Mouse (Mus musculus): ENCODE results near the gene Brf1. TPM values are rescaled to one million over a fixed set of nuclear protein-coding genes. Genes with fewer than 3 reads are reported as not detected.

Brf1 gene
- polyA plus RNA-seq, 1 experiment: 24.7 TPM

DNA sequence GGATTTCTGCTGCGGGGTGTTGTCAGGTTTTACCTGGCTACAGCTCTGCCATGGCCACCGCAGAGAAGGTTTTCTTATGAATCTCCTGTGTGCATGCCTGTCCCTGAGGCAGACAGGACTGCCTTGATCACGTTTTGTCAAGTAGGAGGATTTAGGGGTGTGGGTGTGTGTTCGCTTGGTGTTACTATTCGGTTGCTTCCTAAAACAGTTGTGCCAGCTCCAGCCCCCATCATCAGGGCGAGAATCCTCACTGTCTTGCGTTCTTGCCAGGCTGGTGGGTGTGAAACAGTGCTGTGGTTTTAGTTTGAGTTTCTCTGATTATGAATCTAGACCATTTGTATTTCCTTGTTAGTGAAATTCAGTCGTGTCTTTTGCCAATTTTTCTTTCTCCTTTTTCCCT is 16.5 kb upstream of the Brf1 start:
- Histone ChIP-seq H3K27ac (ENCODE audit: insufficient read depth, low read length) (no peak overlapping the region), H3K4me1 (ENCODE audit: control insufficient read depth, insufficient read depth, low read length) (no peaks in the 10 kb centered on the region), H3K27me3 (ENCODE audit: control insufficient read depth, insufficient read depth, low read length, poor library complexity, severe bottlenecking) (no peaks in the 10 kb centered on the region), H3K9me3 (replicated peaks; ENCODE audit: control insufficient read depth, insufficient read depth, low read length, poor library complexity, severe bottlenecking) (no peaks in the 10 kb centered on the region), H3K4me3 (ENCODE audit: low read depth, low read length) (no peak overlapping the region), H3K9ac (ENCODE audit: low read depth, poor library complexity, severe bottlenecking) (no peak overlapping the region), H3K36me3 (ENCODE audit: control insufficient read depth, insufficient read depth, low read length, poor library complexity, severe bottlenecking) (no peaks in the 10 kb centered on the region)
- no peak for TF ChIP-seq CTCF (IDR thresholded peaks at IDR 0.05; ENCODE audit: low read depth, low read length)
- TF ChIP-seq POLR2A (IDR thresholded peaks at IDR 0.05; ENCODE audit: insufficient read depth, low read length): no peak
- TF ChIP-seq EP300 (IDR thresholded peaks at IDR 0.05; ENCODE audit: insufficient read depth, low read depth, low read length): no peak

DNA sequence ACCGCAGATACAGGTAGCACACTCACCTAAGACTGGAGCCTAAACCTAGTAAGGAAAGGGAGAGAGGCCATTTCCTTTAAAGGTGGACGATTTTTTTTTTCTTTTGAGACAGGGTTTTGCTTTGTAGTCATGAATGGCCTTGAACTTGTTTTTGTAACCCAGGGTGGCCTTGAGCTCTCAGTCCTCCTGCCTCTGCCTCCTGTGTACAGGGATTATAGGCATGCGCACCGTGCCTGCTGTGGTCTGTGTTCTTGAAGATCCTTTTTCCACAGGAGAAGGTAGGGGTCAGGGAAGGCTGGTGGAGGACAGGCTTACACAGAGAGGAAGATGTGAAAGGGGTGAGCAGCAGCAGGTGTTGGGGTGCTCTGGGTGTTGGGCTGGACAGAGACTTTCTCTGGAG is 15.5 kb upstream of the Brf1 start:
- Histone ChIP-seq H3K4me1 (ENCODE audit: control insufficient read depth, insufficient read depth, low read length) (no peaks in the 10 kb centered on the region), H3K27me3 (ENCODE audit: control insufficient read depth, insufficient read depth, low read length, poor library complexity, severe bottlenecking) (no peaks in the 10 kb centered on the region), H3K9ac (ENCODE audit: low read depth, poor library complexity, severe bottlenecking) (no peak overlapping the region), H3K27ac (ENCODE audit: insufficient read depth, low read length) (no peak overlapping the region), H3K9me3 (replicated peaks; ENCODE audit: control insufficient read depth, insufficient read depth, low read length, poor library complexity, severe bottlenecking) (no peaks in the 10 kb centered on the region), H3K36me3 (ENCODE audit: control insufficient read depth, insufficient read depth, low read length, poor library complexity, severe bottlenecking) (no peaks in the 10 kb centered on the region), H3K4me3 (ENCODE audit: low read depth, low read length) (no peak overlapping the region)
- no peak for TF ChIP-seq POLR2A (IDR thresholded peaks at IDR 0.05; ENCODE audit: insufficient read depth, low read length)
- no peak for TF ChIP-seq EP300 (IDR thresholded peaks at IDR 0.05; ENCODE audit: insufficient read depth, low read depth, low read length)
- TF ChIP-seq CTCF (IDR thresholded peaks at IDR 0.05; ENCODE audit: low read depth, low read length): no peak

DNA sequence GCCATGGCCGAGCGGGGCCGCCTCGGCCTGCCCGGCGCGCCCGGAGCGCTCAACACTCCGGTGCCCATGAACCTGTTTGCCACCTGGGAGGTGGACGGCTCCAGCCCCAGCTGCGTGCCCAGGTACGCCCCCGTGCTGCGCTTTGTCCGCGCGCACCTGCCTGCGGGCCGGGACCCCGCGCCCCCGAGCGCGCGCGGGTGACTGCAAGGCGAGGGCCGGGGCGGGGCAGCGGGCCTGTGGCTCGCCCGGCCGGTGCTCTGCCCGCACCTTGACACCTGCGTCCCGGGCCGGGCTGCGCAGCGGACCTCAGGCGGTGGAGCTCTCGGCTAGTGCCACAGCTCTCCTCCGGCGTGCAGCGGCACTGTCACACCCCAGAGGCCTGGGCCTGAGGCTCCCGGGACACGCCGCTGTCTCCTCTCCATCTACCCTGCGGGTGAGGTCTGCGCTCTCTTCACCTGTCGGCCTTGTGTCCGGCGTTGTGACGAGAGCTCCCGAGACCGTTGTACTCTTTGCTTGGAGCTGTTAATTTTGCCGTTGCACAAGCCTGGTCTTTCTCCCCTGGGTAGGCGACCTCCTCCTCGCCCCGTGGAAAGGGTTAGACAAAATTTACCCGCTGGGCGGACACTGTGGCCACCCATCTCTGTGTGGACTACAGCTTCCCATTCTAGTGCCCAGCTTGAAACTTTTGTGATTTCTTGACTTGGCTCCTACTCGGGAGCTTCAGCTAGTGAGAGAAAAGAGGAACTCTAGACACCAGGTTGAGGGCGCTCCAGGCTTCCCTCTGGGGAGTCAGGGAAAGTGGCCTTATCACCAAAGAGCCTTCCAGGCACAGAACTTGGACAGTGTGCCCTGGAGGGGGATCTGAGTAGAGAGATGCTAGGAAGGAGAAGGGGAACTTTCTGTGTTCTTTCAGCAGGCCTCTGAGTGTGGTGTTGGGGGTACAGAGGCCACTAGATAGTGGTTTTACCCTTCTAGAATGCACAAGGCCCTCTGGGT is 14.4 kb upstream of the Brf1 start:
- no peaks in the 10 kb centered on the region for H3K27me3 ChIP-seq (ENCODE audit: control insufficient read depth, insufficient read depth, low read length, poor library complexity, severe bottlenecking)
- H3K4me1 ChIP-seq (ENCODE audit: control insufficient read depth, insufficient read depth, low read length): no peaks in the 10 kb centered on the region
- peak overlapping the region; percentile 72 for H3K9ac ChIP-seq (ENCODE audit: low read depth, poor library complexity, severe bottlenecking)
- H3K27ac ChIP-seq (ENCODE audit: insufficient read depth, low read length): no peak overlapping the region
- no peaks in the 10 kb centered on the region for H3K36me3 ChIP-seq (ENCODE audit: control insufficient read depth, insufficient read depth, low read length, poor library complexity, severe bottlenecking)
- no peak for TF ChIP-seq EP300 (IDR thresholded peaks at IDR 0.05; ENCODE audit: insufficient read depth, low read depth, low read length)
- no peak for TF ChIP-seq POLR2A (IDR thresholded peaks at IDR 0.05; ENCODE audit: insufficient read depth, low read length)
- TF ChIP-seq CTCF (IDR thresholded peaks at IDR 0.05; ENCODE audit: low read depth, low read length): no peak
- peak overlapping the region; percentile 68 for H3K4me3 ChIP-seq (ENCODE audit: low read depth, low read length)
- H3K9me3 ChIP-seq (replicated peaks; ENCODE audit: control insufficient read depth, insufficient read depth, low read length, poor library complexity, severe bottlenecking): no peaks in the 10 kb centered on the region

DNA sequence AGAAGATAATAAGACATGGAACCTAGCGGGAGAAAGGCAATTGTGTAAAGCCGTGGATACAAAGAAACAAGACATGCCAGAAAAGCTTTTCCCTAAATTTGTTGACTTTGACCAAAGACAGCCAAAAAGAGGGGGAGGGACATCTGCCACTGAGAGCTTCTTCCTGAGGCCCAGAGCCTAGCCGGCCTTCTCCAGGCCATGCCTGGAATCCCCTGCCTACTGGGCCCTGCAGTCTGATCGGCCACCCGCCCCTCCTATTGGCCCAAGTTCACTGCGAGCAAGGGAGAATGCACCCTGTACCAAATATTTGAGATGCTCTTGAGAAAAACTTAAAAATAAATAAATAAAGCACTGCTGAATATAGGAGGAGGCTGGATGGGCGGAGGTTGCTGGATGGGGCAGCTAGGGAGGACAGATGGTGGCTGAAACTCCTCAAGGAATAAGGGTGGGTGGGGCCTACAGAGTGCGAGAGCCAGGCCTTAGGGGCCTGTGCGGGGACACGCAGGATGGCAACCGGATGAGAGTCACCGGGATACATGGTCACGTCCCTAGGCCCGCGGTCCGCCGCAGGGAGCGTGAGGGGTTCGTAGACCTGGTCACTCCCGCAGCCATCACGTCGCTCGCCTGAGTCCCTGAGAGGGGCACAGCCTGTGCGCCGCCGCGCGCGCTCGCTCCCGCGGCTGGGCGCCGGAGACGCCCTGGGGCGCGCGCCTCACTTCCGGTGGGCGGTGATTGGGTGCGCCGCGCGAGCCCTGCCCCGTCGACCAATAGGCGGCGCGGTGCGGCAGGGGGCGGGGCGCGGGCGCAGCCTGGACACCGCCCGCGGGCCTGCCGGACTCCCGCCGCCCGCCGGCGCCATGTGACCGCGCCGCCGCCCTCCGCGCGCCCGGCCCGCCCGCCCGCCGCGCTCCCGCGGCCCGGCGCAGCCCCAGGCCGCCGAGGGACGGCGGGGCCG is 13.4 kb upstream of the Brf1 start, which contains the start of gene Pacs2:
Gene Pacs2 (plus strand): TSS at position 905 of the 955 bp plus-strand sequence.
- no peaks in the 10 kb centered on the region for H3K27me3 ChIP-seq (ENCODE audit: control insufficient read depth, insufficient read depth, low read length, poor library complexity, severe bottlenecking)
- H3K4me1 ChIP-seq (ENCODE audit: control insufficient read depth, insufficient read depth, low read length): no peaks in the 10 kb centered on the region
- H3K9me3 ChIP-seq (replicated peaks; ENCODE audit: control insufficient read depth, insufficient read depth, low read length, poor library complexity, severe bottlenecking): no peaks in the 10 kb centered on the region
- H3K27ac ChIP-seq (ENCODE audit: insufficient read depth, low read length): peak within 1 kb of the TSS; percentile 62; the same call in 1 of the 2 replicates
- H3K36me3 ChIP-seq (ENCODE audit: control insufficient read depth, insufficient read depth, low read length, poor library complexity, severe bottlenecking): no peaks in the 10 kb centered on the region
- peak within 1 kb of the TSS; percentile 99 for H3K4me3 ChIP-seq (ENCODE audit: low read depth, low read length)
- TF ChIP-seq CTCF (IDR thresholded peaks at IDR 0.05; ENCODE audit: low read depth, low read length) (no peak), POLR2A (IDR thresholded peaks at IDR 0.05; ENCODE audit: insufficient read depth, low read length) (peak; percentile 67)
- peak within 1 kb of the TSS; percentile 72 for H3K9ac ChIP-seq (ENCODE audit: low read depth, poor library complexity, severe bottlenecking)

DNA sequence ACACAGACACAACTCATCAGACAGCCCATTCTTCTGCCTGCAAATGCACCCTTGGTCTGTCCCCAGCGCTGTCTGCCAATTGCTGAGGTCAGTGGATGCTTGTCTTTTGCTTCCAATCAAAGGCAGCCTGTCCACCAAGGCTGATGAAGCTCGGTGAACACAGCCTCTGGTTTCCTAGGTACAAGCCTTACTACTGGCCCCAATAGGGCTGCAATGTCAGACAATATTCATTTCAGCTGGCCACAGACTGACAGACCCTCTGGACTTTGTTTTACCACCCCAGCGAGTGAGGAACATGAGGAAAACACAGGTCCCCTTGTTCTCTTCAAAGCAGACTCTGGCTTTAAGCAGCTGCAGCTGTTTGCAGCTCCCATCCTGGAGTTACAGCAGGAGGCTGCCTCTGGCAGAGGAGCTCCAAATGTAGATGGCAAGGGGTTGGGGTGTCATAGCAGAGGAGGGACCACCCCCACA is 12.6 kb upstream of the Brf1 start:
- Histone ChIP-seq H3K27me3 (ENCODE audit: control insufficient read depth, insufficient read depth, low read length, poor library complexity, severe bottlenecking) (no peaks in the 10 kb centered on the region), H3K9me3 (replicated peaks; ENCODE audit: control insufficient read depth, insufficient read depth, low read length, poor library complexity, severe bottlenecking) (no peaks in the 10 kb centered on the region), H3K9ac (ENCODE audit: low read depth, poor library complexity, severe bottlenecking) (peak overlapping the region; percentile 72), H3K4me3 (ENCODE audit: low read depth, low read length) (no peak overlapping the region), H3K4me1 (ENCODE audit: control insufficient read depth, insufficient read depth, low read length) (no peaks in the 10 kb centered on the region), H3K27ac (ENCODE audit: insufficient read depth, low read length) (no peak overlapping the region), H3K36me3 (ENCODE audit: control insufficient read depth, insufficient read depth, low read length, poor library complexity, severe bottlenecking) (no peaks in the 10 kb centered on the region)
- TF ChIP-seq CTCF (IDR thresholded peaks at IDR 0.05; ENCODE audit: low read depth, low read length) (no peak), EP300 (IDR thresholded peaks at IDR 0.05; ENCODE audit: insufficient read depth, low read depth, low read length) (no peak), POLR2A (IDR thresholded peaks at IDR 0.05; ENCODE audit: insufficient read depth, low read length) (no peak)
